Mouse (Mus musculus): ENCODE measurements around the gene Cryzl1. TPM values are rescaled to one million over a fixed set of nuclear protein-coding genes. Genes with fewer than 3 reads are reported as not detected.
A peak's percentile ranks its signal among the peaks of the same experiment; 100 is the strongest.

The Cryzl1 gene
- polyA plus RNA-seq, 1 experiment from 2014 or later: 63.7 TPM

GRCm38 (mm10) chr16:91702771-91703188, 26.0 kb downstream of the Cryzl1 start:
- no peaks in the 10 kb centered on the region for H3K27me3 ChIP-seq (replicated peaks; ENCODE audit: low read depth, poor library complexity, severe bottlenecking)
- no peak for DNase-seq (ENCODE audit: low spot score)
- H3K27ac ChIP-seq (replicated peaks): no peak overlapping the region
- peaks cover 6% of the 10 kb centered on the region; the same call in 1 of the 2 replicates for H3K4me1 ChIP-seq
- 63% methylated on average over 3 of the region's 3 CpGs for WGBS
- no peaks in the 10 kb centered on the region for H3K9me3 ChIP-seq
- H3K4me3 ChIP-seq: no peak overlapping the region
- peaks cover 80% of the 10 kb centered on the region for H3K36me3 ChIP-seq (replicated peaks)

GRCm38 (mm10) chr16:91701908-91702307, 26.9 kb downstream of the Cryzl1 start:
- 93% methylated on average over 13 of the region's 13 CpGs for WGBS
- no peak overlapping the region for H3K27ac ChIP-seq (replicated peaks)
- no peak for DNase-seq (ENCODE audit: low spot score)
- H3K4me3 ChIP-seq: no peak overlapping the region
- H3K9me3 ChIP-seq: no peaks in the 10 kb centered on the region
- peaks cover 6% of the 10 kb centered on the region; the same call in 1 of the 2 replicates for H3K4me1 ChIP-seq
- no peaks in the 10 kb centered on the region for H3K27me3 ChIP-seq (replicated peaks; ENCODE audit: low read depth, poor library complexity, severe bottlenecking)
- peaks cover 80% of the 10 kb centered on the region for H3K36me3 ChIP-seq (replicated peaks)

- Histone ChIP-seq H3K27me3 (replicated peaks; ENCODE audit: low read depth, poor library complexity, severe bottlenecking) (no peaks in the 10 kb centered on the region), H3K27ac (replicated peaks) (no peak overlapping the region), H3K36me3 (replicated peaks) (peaks cover 71% of the 10 kb centered on the region), H3K9me3 (no peaks in the 10 kb centered on the region), H3K4me3 (no peak overlapping the region), H3K4me1 (peaks cover 5% of the 10 kb centered on the region; the same call in 1 of the 2 replicates)
- 86% methylated on average over 1 of the region's 1 CpGs for WGBS
- DNase-seq (ENCODE audit: low spot score): no peak
These were observed 29.8 kb downstream of the Cryzl1 start for GRCm38 (mm10) chr16:91698995-91699394.

- Histone ChIP-seq H3K9me3 (no peaks in the 10 kb centered on the region), H3K36me3 (replicated peaks) (peaks cover 46% of the 10 kb centered on the region), H3K4me3 (no peak overlapping the region), H3K27ac (replicated peaks) (no peak overlapping the region), H3K4me1 (peaks cover 5% of the 10 kb centered on the region; the same call in 1 of the 2 replicates), H3K27me3 (replicated peaks; ENCODE audit: low read depth, poor library complexity, severe bottlenecking) (no peaks in the 10 kb centered on the region)
- no peak for DNase-seq (ENCODE audit: low spot score)
- WGBS: 66% methylated on average over 8 of the region's 8 CpGs
These were observed 33.5 kb downstream of the Cryzl1 start for GRCm38 (mm10) chr16:91695108-91695755.

DNA sequence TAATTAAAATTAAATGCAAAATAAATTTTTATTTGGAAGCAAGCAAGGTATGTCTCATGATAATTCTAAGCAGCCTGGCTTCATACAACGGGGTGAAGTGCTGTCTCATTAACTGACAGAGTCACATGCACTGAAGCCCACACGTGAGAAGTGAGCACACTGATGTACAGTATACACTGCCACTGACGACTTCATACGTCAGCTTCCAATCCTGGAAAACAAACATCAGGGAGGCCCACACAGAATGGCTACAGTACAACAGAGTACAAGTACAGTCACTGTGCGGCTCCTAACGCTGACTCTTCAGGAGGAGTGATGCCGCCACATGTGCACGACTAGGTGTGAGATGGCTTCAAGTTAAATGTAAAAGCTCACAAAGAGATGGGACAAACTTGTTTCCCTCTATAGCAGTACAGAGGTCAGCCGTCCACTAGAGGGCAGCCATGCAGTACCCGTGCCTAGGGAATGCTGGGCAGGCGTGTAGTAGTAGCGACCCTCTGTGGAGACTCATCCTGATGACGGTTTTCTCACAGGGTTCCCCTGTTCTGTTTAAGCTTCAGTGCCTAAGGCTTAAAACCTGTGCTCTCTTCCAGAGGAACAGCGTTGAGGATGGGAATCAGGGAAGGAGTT, 34.2 kb downstream of the Cryzl1 start:
- DNase-seq (ENCODE audit: low spot score): peak; percentile 84
- Histone ChIP-seq H3K36me3 (replicated peaks) (peaks cover 43% of the 10 kb centered on the region), H3K4me1 (peaks cover 10% of the 10 kb centered on the region), H3K27ac (replicated peaks) (no peak overlapping the region), H3K4me3 (no peak overlapping the region), H3K27me3 (replicated peaks; ENCODE audit: low read depth, poor library complexity, severe bottlenecking) (no peaks in the 10 kb centered on the region), H3K9me3 (no peaks in the 10 kb centered on the region)
- WGBS: 33% methylated on average over 14 of the region's 14 CpGs

DNA sequence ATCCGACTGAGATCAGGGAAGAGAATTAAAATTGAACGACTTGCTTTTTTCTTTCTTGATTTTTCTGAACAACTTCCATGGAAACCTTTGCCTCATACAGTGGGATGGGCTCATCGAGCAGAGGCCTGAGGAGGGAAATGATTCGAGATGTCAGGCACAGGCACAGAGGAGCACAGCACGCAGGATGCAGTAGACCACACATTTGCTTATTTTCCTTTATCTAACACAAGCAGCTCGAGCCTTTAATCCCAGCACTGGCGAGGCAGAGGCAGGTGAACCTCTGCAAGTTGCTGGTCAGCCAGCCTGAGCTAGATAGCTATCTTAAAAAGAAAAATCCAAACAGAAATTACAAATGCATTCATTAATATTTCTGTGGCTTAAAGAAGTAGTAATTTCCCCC, 39.0 kb downstream of the Cryzl1 start:
- peak overlapping the region; percentile 95 for H3K4me3 ChIP-seq
- 54% methylated on average over 7 of the region's 7 CpGs for WGBS

DNA sequence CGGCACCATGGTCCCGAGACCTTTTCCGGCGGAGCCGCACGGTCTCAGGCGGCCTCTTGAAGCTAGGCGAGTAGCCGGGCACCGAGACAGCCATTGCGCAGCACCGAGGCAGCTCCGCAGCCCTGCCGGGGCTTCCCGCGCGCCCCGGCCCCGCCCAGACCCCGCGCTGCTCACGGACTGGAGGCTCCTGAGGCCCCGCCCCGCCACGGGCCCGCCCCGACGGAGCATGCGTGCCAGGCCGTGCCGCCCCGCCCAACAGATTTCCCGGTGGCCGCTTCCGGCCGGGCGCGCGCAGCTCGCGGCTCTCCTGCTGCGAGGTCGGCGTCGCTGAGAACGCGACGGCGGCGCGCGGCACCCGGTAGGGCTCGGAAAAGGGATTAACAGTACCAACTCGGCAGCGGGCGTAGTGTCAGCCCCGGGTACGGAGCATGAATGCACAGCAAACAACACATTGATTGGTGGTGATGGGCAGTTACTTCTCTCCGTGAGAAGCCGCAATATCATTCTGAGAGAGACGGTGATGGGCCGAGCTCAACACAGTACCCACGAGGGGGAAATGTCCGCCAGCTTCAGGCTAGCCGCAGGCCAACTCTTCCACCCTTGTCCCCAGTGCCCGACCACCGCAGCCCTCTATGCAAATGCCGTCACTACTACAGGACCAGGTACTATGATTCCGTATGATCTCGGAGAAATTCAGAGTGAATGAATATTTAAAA, 40.0 kb downstream of the Cryzl1 start, which contains the start of gene Donson:
TSS of gene Donson (minus strand) at position 152 of the 716 bp plus-strand sequence.
- no peaks in the 10 kb centered on the region for H3K9me3 ChIP-seq
- peak within 1 kb of the TSS; percentile 94 for H3K27ac ChIP-seq (replicated peaks)
- under 1% methylated on average over 71 of the region's 71 CpGs for WGBS

More for the DNA sequence above, 39.0 kb downstream of the Cryzl1 start:
- no peak overlapping the region for H3K27ac ChIP-seq (replicated peaks)
- H3K9me3 ChIP-seq: no peaks in the 10 kb centered on the region
- H3K36me3 ChIP-seq (replicated peaks): peaks cover 24% of the 10 kb centered on the region
- H3K4me1 ChIP-seq: peaks cover 35% of the 10 kb centered on the region
- DNase-seq (ENCODE audit: low spot score): no peak
- H3K27me3 ChIP-seq (replicated peaks; ENCODE audit: low read depth, poor library complexity, severe bottlenecking): no peaks in the 10 kb centered on the region

GRCm38 (mm10) chr16:91688023-91688618, 40.7 kb downstream of the Cryzl1 start:
- no peak for DNase-seq (ENCODE audit: low spot score)
- Histone ChIP-seq H3K4me1 (peaks cover 31% of the 10 kb centered on the region), H3K27ac (replicated peaks) (peak overlapping the region; percentile 94), H3K27me3 (replicated peaks; ENCODE audit: low read depth, poor library complexity, severe bottlenecking) (no peaks in the 10 kb centered on the region), H3K36me3 (replicated peaks) (peaks cover 33% of the 10 kb centered on the region), H3K9me3 (no peaks in the 10 kb centered on the region), H3K4me3 (peak overlapping the region; percentile 95)
- 2% methylated on average over 51 of the region's 51 CpGs for WGBS

More for the DNA sequence above, 40.0 kb downstream of the Cryzl1 start, which contains the start of gene Donson:
- Histone ChIP-seq H3K4me3 (peak within 1 kb of the TSS; percentile 95), H3K4me1 (peaks cover 31% of the 10 kb centered on the region), H3K36me3 (replicated peaks) (peaks cover 32% of the 10 kb centered on the region), H3K27me3 (replicated peaks; ENCODE audit: low read depth, poor library complexity, severe bottlenecking) (no peaks in the 10 kb centered on the region)
- peak; percentile 97 for DNase-seq (ENCODE audit: low spot score)

DNA sequence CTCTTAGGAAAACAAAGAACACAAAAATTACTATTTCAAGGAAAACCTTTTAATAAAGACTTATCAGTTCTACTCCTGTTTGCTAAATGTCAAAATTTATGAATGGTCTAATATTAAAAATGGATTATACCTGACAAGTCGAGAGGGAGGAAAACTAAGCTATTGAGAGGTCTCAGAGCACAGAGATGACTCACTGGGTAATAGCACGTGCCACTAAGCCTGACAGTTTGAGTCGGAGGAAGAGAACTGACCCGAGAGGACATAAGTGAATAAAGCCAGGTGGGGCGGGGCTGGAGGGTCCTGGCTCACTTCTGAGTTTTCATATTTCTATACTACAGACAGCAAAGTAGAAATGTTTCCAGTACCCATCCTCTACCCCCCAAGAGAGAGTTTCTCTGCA, 42.4 kb downstream of the Cryzl1 start:
- DNase-seq (ENCODE audit: low spot score): no peak
- H3K9me3 ChIP-seq: no peaks in the 10 kb centered on the region
- H3K4me3 ChIP-seq: no peak overlapping the region
- H3K27ac ChIP-seq (replicated peaks): no peak overlapping the region
- peaks cover 49% of the 10 kb centered on the region for H3K36me3 ChIP-seq (replicated peaks)
- WGBS: 85% methylated on average over 5 of the region's 5 CpGs
- no peaks in the 10 kb centered on the region for H3K27me3 ChIP-seq (replicated peaks; ENCODE audit: low read depth, poor library complexity, severe bottlenecking)
- peaks cover 31% of the 10 kb centered on the region for H3K4me1 ChIP-seq

- Histone ChIP-seq H3K4me1 (peaks cover 31% of the 10 kb centered on the region), H3K27ac (replicated peaks) (no peak overlapping the region), H3K4me3 (no peak overlapping the region), H3K27me3 (replicated peaks; ENCODE audit: low read depth, poor library complexity, severe bottlenecking) (no peaks in the 10 kb centered on the region), H3K36me3 (replicated peaks) (peaks cover 56% of the 10 kb centered on the region), H3K9me3 (no peaks in the 10 kb centered on the region)
- WGBS: 90% methylated on average over 5 of the region's 5 CpGs
- DNase-seq (ENCODE audit: low spot score): no peak
These were observed 43.2 kb downstream of the Cryzl1 start for GRCm38 (mm10) chr16:91685526-91685925.

- Histone ChIP-seq H3K4me1 (no peaks in the 10 kb centered on the region), H3K27me3 (replicated peaks; ENCODE audit: low read depth, poor library complexity, severe bottlenecking) (no peaks in the 10 kb centered on the region), H3K9me3 (no peaks in the 10 kb centered on the region), H3K36me3 (replicated peaks) (peaks cover 97% of the 10 kb centered on the region), H3K4me3 (no peak overlapping the region), H3K27ac (replicated peaks) (no peak overlapping the region)
- no peak for DNase-seq (ENCODE audit: low spot score)
- WGBS: 83% methylated on average over 5 of the region's 5 CpGs
These were observed 48.1 kb downstream of the Cryzl1 start for GRCm38 (mm10) chr16:91680656-91681055.

GRCm38 (mm10) chr16:91678147-91678911, 50.4 kb downstream of the Cryzl1 start:
- no peak overlapping the region for H3K4me3 ChIP-seq
- no peaks in the 10 kb centered on the region for H3K27me3 ChIP-seq (replicated peaks; ENCODE audit: low read depth, poor library complexity, severe bottlenecking)
- peaks cover 99% of the 10 kb centered on the region for H3K36me3 ChIP-seq (replicated peaks)
- WGBS: 92% methylated on average over 5 of the region's 5 CpGs
- no peaks in the 10 kb centered on the region for H3K9me3 ChIP-seq
- no peak for DNase-seq (ENCODE audit: low spot score)
- H3K27ac ChIP-seq (replicated peaks): no peak overlapping the region
- H3K4me1 ChIP-seq: no peaks in the 10 kb centered on the region

All from embryonic facial prominence, embryonic 10.5 days (tissue).